Mouse (Mus musculus): Measurements from ENCODE around the gene Rps29. TPM values are rescaled to one million over a fixed set of nuclear protein-coding genes. Genes with fewer than 3 reads are reported as not detected.
"Not testable (repeated sequence)": the region's sequence is repeated elsewhere in the genome, so short reads cannot be mapped to it uniquely, and the experiment has no call there.

The Rps29 gene
- 1,496 and 1,783 TPM in 2 replicates for polyA plus RNA-seq (2015; fragmentation: Nextera tagmentation; extraction: Ambion mirVana)

GRCm38 (mm10) chr12:69158765-69159577, at the start of gene Rps29:
TSS of gene Rps29 (minus strand) at chr12:69159186.
- H3K4me1 ChIP-seq; H3K27me3 ChIP-seq; H3K9me3 ChIP-seq (replicated peaks): not testable (repeated sequence)
- Histone ChIP-seq H3K27ac (peak within 1 kb of the TSS; percentile 92), H3K4me2 (peak within 1 kb of the TSS; percentile 70), H3K9ac (peak within 1 kb of the TSS; percentile 93), H3K36me3 (ENCODE audit: poor library complexity, severe bottlenecking) (peaks cover 23% of the 10 kb centered on the region), H3K4me3 (peak within 1 kb of the TSS; percentile 73)
- under 1% methylated on average over 61 of the region's 68 CpGs for WGBS
- peak; percentile 99 for ATAC-seq

- H3K4me1 ChIP-seq, result no peaks in the 10 kb centered on the region
- no peak for ATAC-seq
- 90% methylated on average over 2 of the region's 2 CpGs for WGBS
- H3K4me3 ChIP-seq, result no peak overlapping the region
- H3K27me3 ChIP-seq, result no peaks in the 10 kb centered on the region
- no peak overlapping the region for H3K4me2 ChIP-seq
- peaks cover 34% of the 10 kb centered on the region; the same call in 1 of the 2 replicates for H3K36me3 ChIP-seq (ENCODE audit: poor library complexity, severe bottlenecking)
- H3K27ac ChIP-seq, result no peak overlapping the region
- no peaks in the 10 kb centered on the region for H3K9me3 ChIP-seq (replicated peaks)
- H3K9ac ChIP-seq, result no peak overlapping the region
These were observed 49.5 kb upstream of the Rps29 start for GRCm38 (mm10) chr12:69208520-69208919.

GRCm38 (mm10) chr12:69207926-69208325, 48.9 kb upstream of the Rps29 start:
- no peak for ATAC-seq
- Histone ChIP-seq H3K4me2 (no peak overlapping the region), H3K27me3 (no peaks in the 10 kb centered on the region), H3K4me3 (no peak overlapping the region), H3K36me3 (ENCODE audit: poor library complexity, severe bottlenecking) (peaks cover 32% of the 10 kb centered on the region), H3K9ac (no peak overlapping the region), H3K27ac (no peak overlapping the region), H3K4me1 (no peaks in the 10 kb centered on the region), H3K9me3 (replicated peaks) (no peaks in the 10 kb centered on the region)
- WGBS, result 94% methylated on average over 7 of the region's 7 CpGs

- Histone ChIP-seq H3K4me2 (no peak overlapping the region), H3K36me3 (ENCODE audit: poor library complexity, severe bottlenecking) (peaks cover 34% of the 10 kb centered on the region), H3K4me3 (no peak overlapping the region), H3K9ac (no peak overlapping the region), H3K9me3 (replicated peaks) (no peaks in the 10 kb centered on the region), H3K27ac (no peak overlapping the region), H3K4me1 (no peaks in the 10 kb centered on the region), H3K27me3 (no peaks in the 10 kb centered on the region)
- 91% methylated on average over 8 of the region's 8 CpGs for WGBS
- no peak for ATAC-seq
These were observed 48.4 kb upstream of the Rps29 start for GRCm38 (mm10) chr12:69207396-69207795.

- Histone ChIP-seq H3K4me1 (peaks cover 3% of the 10 kb centered on the region; the same call in 1 of the 2 replicates), H3K36me3 (ENCODE audit: poor library complexity, severe bottlenecking) (peaks cover 46% of the 10 kb centered on the region), H3K9ac (no peak within 1 kb of the TSS), H3K27me3 (no peaks in the 10 kb centered on the region), H3K4me3 (no peak within 1 kb of the TSS), H3K27ac (no peak within 1 kb of the TSS), H3K4me2 (no peak within 1 kb of the TSS), H3K9me3 (replicated peaks) (no peaks in the 10 kb centered on the region)
- peak; percentile 61; the same call in 1 of the 2 replicates for ATAC-seq
- 77% methylated on average over 16 of the region's 16 CpGs for WGBS
These were observed 45.3 kb upstream of the Rps29 start, which contains the start of gene Gm49384 for GRCm38 (mm10) chr12:69204052-69204833. TSS of gene Gm49384 (minus strand) at chr12:69204267.

GRCm38 (mm10) chr12:69198985-69199384, 40.0 kb upstream of the Rps29 start:
- peak overlapping the region; percentile 91 for H3K4me2 ChIP-seq

GRCm38 (mm10) chr12:69198164-69198535, 39.2 kb upstream of the Rps29 start, which contains the start of gene Dnaaf2:
TSS of gene Dnaaf2 (minus strand) at chr12:69198429.
- Histone ChIP-seq H3K36me3 (ENCODE audit: poor library complexity, severe bottlenecking) (peaks cover 32% of the 10 kb centered on the region), H3K9me3 (replicated peaks) (no peaks in the 10 kb centered on the region), H3K27me3 (no peaks in the 10 kb centered on the region), H3K4me1 (peaks cover 29% of the 10 kb centered on the region), H3K4me2 (peak within 1 kb of the TSS; percentile 91), H3K9ac (peak within 1 kb of the TSS; percentile 90), H3K27ac (peak within 1 kb of the TSS; percentile 91), H3K4me3 (peak within 1 kb of the TSS; percentile 93)
- ATAC-seq, result peak; percentile 25
- under 1% methylated on average over 18 of the region's 18 CpGs for WGBS

More at GRCm38 (mm10) chr12:69198985-69199384, 40.0 kb upstream of the Rps29 start:
- no peaks in the 10 kb centered on the region for H3K27me3 ChIP-seq
- ATAC-seq, result no peak
- H3K4me3 ChIP-seq, result no peak overlapping the region
- H3K9ac ChIP-seq, result 0 out of 2 replicates have a peak overlapping the region, but pooled peaks have one; percentile 19
- H3K9me3 ChIP-seq (replicated peaks), result no peaks in the 10 kb centered on the region
- peaks cover 35% of the 10 kb centered on the region for H3K36me3 ChIP-seq (ENCODE audit: poor library complexity, severe bottlenecking)
- peaks cover 29% of the 10 kb centered on the region for H3K4me1 ChIP-seq
- H3K27ac ChIP-seq, result no peak overlapping the region

- H3K4me1 ChIP-seq, result peaks cover 29% of the 10 kb centered on the region
- H3K9ac ChIP-seq, result peak overlapping the region; percentile 90
- ATAC-seq, result peak; percentile 75
- no peaks in the 10 kb centered on the region for H3K9me3 ChIP-seq (replicated peaks)
- under 1% methylated on average over 84 of the region's 94 CpGs for WGBS
- H3K27me3 ChIP-seq, result no peaks in the 10 kb centered on the region
- H3K27ac ChIP-seq, result peak overlapping the region; percentile 91
- H3K36me3 ChIP-seq (ENCODE audit: poor library complexity, severe bottlenecking), result peaks cover 27% of the 10 kb centered on the region
- peak overlapping the region; percentile 93 for H3K4me3 ChIP-seq
- H3K4me2 ChIP-seq, result peak overlapping the region; percentile 91
These were observed 38.6 kb upstream of the Rps29 start for GRCm38 (mm10) chr12:69197378-69198163.

GRCm38 (mm10) chr12:69196444-69197377, 37.7 kb upstream of the Rps29 start, which contains the start of gene Gm49383:
TSS of gene Gm49383 (minus strand) at chr12:69197104.
- H3K4me1 ChIP-seq, result peaks cover 29% of the 10 kb centered on the region
- ATAC-seq, result peak; percentile 89
- H3K9ac ChIP-seq, result peak within 1 kb of the TSS; percentile 90
- no peaks in the 10 kb centered on the region for H3K9me3 ChIP-seq (replicated peaks)
- H3K27me3 ChIP-seq, result no peaks in the 10 kb centered on the region
- peaks cover 23% of the 10 kb centered on the region for H3K36me3 ChIP-seq (ENCODE audit: poor library complexity, severe bottlenecking)
- WGBS, result under 1% methylated on average over 73 of the region's 75 CpGs
- H3K27ac ChIP-seq, result peak within 1 kb of the TSS; percentile 91
- H3K4me3 ChIP-seq, result peak within 1 kb of the TSS; percentile 93
- peak within 1 kb of the TSS; percentile 91 for H3K4me2 ChIP-seq

GRCm38 (mm10) chr12:69192637-69193036, 33.7 kb upstream of the Rps29 start:
- Histone ChIP-seq H3K4me3 (no peak overlapping the region), H3K27me3 (no peaks in the 10 kb centered on the region), H3K27ac (no peak overlapping the region), H3K4me2 (no peak overlapping the region), H3K9me3 (replicated peaks) (no peaks in the 10 kb centered on the region), H3K36me3 (ENCODE audit: poor library complexity, severe bottlenecking) (peaks cover 28% of the 10 kb centered on the region), H3K4me1 (peaks cover 13% of the 10 kb centered on the region), H3K9ac (no peak overlapping the region)
- ATAC-seq, result no peak
- 92% methylated on average over 2 of the region's 2 CpGs for WGBS

Data from forebrain, embryonic 13.5 days (tissue).